ENCODE assay signal across 32 mouse cellular contexts in the genomic region with DNA sequence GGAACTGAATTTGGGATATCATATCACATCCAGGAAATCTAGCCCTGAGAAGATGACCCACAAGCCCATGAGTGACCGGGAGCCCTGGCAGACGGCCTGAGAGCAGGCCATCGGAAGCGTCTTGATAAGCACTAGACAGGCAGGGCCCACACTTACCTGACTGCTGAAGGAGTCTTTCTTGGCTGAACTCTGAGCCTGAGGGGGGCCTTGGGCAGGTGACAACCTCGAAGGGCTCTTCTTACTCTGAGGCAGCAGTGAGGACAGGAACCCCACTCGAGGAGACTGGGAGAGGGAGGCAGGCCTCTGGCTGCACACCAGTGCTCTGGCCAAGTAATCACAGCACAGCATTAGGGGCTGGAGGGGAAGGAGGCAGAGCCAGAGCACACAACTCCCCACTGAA. TPM values are rescaled to one million over a fixed set of nuclear protein-coding genes. Genes with fewer than 3 reads are reported as not detected.
DNase-seq lines count a peak whose midpoint lies in the region; ATAC-seq and TF ChIP-seq lines count a peak whose summit lies in the region.
"Had no signal": no experiment of that assay in that cellular context is flagged by ENCODE, and none has a peak within 500 bp of the region (broad histone marks: within the 10 kb centered on the region; RNA-seq: fewer than 3 reads in every experiment).

No protein-coding gene starts in this region.

- 0 out of 2 replicates have a peak, but pooled peaks have one; percentile 6 for TF ChIP-seq EP300 in lung, postnatal 0 days (IDR thresholded peaks at IDR 0.05)

- no peak overlapping the region for H3K4me3 ChIP-seq in heart, embryonic 11.5 days (ENCODE audit: low read depth, low read length)
- H3K4me3 ChIP-seq in liver, embryonic 12.5 days, result no peak overlapping the region
- no peak overlapping the region for H3K4me3 ChIP-seq in liver, embryonic 11.5 days (ENCODE audit: low read depth, low read length)
- no peak overlapping the region for H3K4me3 ChIP-seq in lung, postnatal 0 days (ENCODE audit: low read depth, low read length)
- no peak overlapping the region for H3K4me3 ChIP-seq in macrophage (ENCODE audit: inconsistent target)
- H3K4me3 ChIP-seq: embryonic facial prominence, embryonic 10.5 days; forebrain, embryonic 15.5 days; heart, adult 2 months; hindbrain, embryonic 10.5 days; intestine, embryonic 15.5 days; left cerebral cortex, adult 2 months; limb, embryonic 10.5 days; megakaryocyte, embryonic 14.5 days had no signal

- no peaks in the 10 kb centered on the region for H3K9me3 ChIP-seq in heart, embryonic 11.5 days (replicated peaks; ENCODE audit: control insufficient read depth, low read length)
- no peaks in the 10 kb centered on the region for H3K9me3 ChIP-seq in liver, embryonic 12.5 days (replicated peaks)
- H3K9me3 ChIP-seq in liver, embryonic 11.5 days (ENCODE audit: control insufficient read depth, low read length), result no peaks in the 10 kb centered on the region
- H3K9me3 ChIP-seq in lung, postnatal 0 days (ENCODE audit: low read length), result no peaks in the 10 kb centered on the region
- H3K9me3 ChIP-seq: embryonic facial prominence, embryonic 10.5 days; forebrain, embryonic 15.5 days; hindbrain, embryonic 10.5 days; intestine, embryonic 15.5 days; limb, embryonic 10.5 days; megakaryocyte, embryonic 14.5 days had no signal

- H3K27me3 ChIP-seq in heart, embryonic 11.5 days (ENCODE audit: control insufficient read depth, insufficient read depth, low read length), result no peaks in the 10 kb centered on the region
- H3K27me3 ChIP-seq in liver, embryonic 12.5 days (replicated peaks), result no peaks in the 10 kb centered on the region
- H3K27me3 ChIP-seq in liver, embryonic 11.5 days (replicated peaks; ENCODE audit: control insufficient read depth, insufficient read depth, low read length), result no peaks in the 10 kb centered on the region
- no peaks in the 10 kb centered on the region for H3K27me3 ChIP-seq in lung, postnatal 0 days (replicated peaks; ENCODE audit: insufficient read depth, low read length)
- H3K27me3 ChIP-seq: forebrain, embryonic 15.5 days; intestine, embryonic 15.5 days; megakaryocyte, embryonic 14.5 days had no signal

- H3K4me1 ChIP-seq in heart, embryonic 11.5 days (ENCODE audit: control insufficient read depth, insufficient read depth, low read length), result peaks cover 52% of the 10 kb centered on the region
- H3K4me1 ChIP-seq in liver, embryonic 12.5 days, result peaks cover 74% of the 10 kb centered on the region
- peaks cover 36% of the 10 kb centered on the region for H3K4me1 ChIP-seq in liver, embryonic 11.5 days (replicated peaks; ENCODE audit: control insufficient read depth, insufficient read depth, low read length)
- H3K4me1 ChIP-seq in lung, postnatal 0 days (ENCODE audit: insufficient read depth, low read depth, low read length), result peaks cover 9% of the 10 kb centered on the region; the same call in 1 of the 2 replicates

- ATAC-seq in heart, embryonic 11.5 days (replicated peaks; ENCODE audit: insufficient number of reproducible peaks, low FRiP score, low TSS enrichment), result no peak
- ATAC-seq in liver, embryonic 12.5 days, result no peak
- ATAC-seq in liver, embryonic 11.5 days (replicated peaks; ENCODE audit: low FRiP score), result no peak
- ATAC-seq in lung, postnatal 0 days, result peak; percentile 68
- ATAC-seq: CD4-positive, CD25-positive, alpha-beta regulatory T cell, adult 4 months; forebrain, embryonic 15.5 days; hindbrain, embryonic 16.5 days; intestine, embryonic 15.5 days had no signal

- peak overlapping the region; percentile 30 for H3K27ac ChIP-seq in heart, embryonic 11.5 days (ENCODE audit: low read depth, low read length)
- H3K27ac ChIP-seq in liver, embryonic 12.5 days, result peak overlapping the region; percentile 52
- no peak overlapping the region for H3K27ac ChIP-seq in liver, embryonic 11.5 days (ENCODE audit: low read depth, low read length)
- peak overlapping the region; percentile 79 for H3K27ac ChIP-seq in lung, postnatal 0 days (ENCODE audit: low read length)
- H3K27ac ChIP-seq in macrophage, result peak overlapping the region; percentile 22
- H3K27ac ChIP-seq: embryonic facial prominence, embryonic 10.5 days; forebrain, embryonic 15.5 days; heart, adult 2 months; hindbrain, embryonic 10.5 days; intestine, embryonic 15.5 days; left cerebral cortex, adult 2 months; limb, embryonic 10.5 days had no signal

- no peak for DNase-seq in heart, postnatal 10 days
- no peak for DNase-seq in liver, embryonic 11.5 days (ENCODE audit: low spot score)
- peak; percentile 68 for DNase-seq in lung, postnatal 0 days (ENCODE audit: low spot score)
- no peak for DNase-seq in kidney, postnatal 14 days
- DNase-seq in left cerebral cortex, postnatal 25 days (ENCODE audit: low spot score in 2 of 2), result no peak
- DNase-seq: adrenal gland, postnatal 36 days; cerebellum, adult 11 months; cerebellum, adult 9-11 months; gastrocnemius, postnatal 25 days; heart, adult 2 months; liver; midbrain, embryonic 14.5 days; thymus, adult 18-20 months; thymus, postnatal 36 days had no signal

- 0 out of 2 replicates have a peak overlapping the region, but pooled peaks have one; percentile 6 for H3K9ac ChIP-seq in heart, embryonic 11.5 days (ENCODE audit: low read depth, low read length)
- H3K9ac ChIP-seq in liver, embryonic 12.5 days, result no peak overlapping the region
- no peak overlapping the region for H3K9ac ChIP-seq in liver, embryonic 11.5 days (ENCODE audit: low read depth, low read length)
- H3K9ac ChIP-seq in lung, postnatal 0 days (replicated peaks; ENCODE audit: low read depth), result 0 out of 2 replicates have a peak overlapping the region, but pooled peaks have one; percentile 16
- H3K9ac ChIP-seq: forebrain, embryonic 15.5 days; intestine, embryonic 15.5 days had no signal

- intact Hi-C loops in heart, postnatal 10 days (cut with DNase I), result no loop called here
- intact Hi-C loops in left cerebral cortex, postnatal 25 days (cut with DNase I), result no loop called here

- peaks cover 84% of the 10 kb centered on the region for H3K79me2 ChIP-seq in macrophage (ENCODE audit: inconsistent target)

- H3K4me2 ChIP-seq in heart, embryonic 11.5 days, result peak overlapping the region; percentile 6; the same call in 1 of the 2 replicates
- no peak overlapping the region for H3K4me2 ChIP-seq in liver, embryonic 12.5 days
- H3K4me2 ChIP-seq in liver, embryonic 11.5 days, result no peak overlapping the region
- H3K4me2 ChIP-seq in lung, postnatal 0 days (replicated peaks; ENCODE audit: low read depth, low read length), result 0 out of 2 replicates have a peak overlapping the region, but pooled peaks have one; percentile 8
- H3K4me2 ChIP-seq: forebrain, embryonic 15.5 days; intestine, embryonic 15.5 days had no signal

- 32% methylated on average over 6 of the region's 6 CpGs for WGBS in heart, embryonic 11.5 days (ENCODE audit: insufficient replicate concordance)
- 86% methylated on average over 6 of the region's 6 CpGs for WGBS in liver, embryonic 12.5 days (ENCODE audit: insufficient replicate concordance)
- WGBS in liver, embryonic 11.5 days, result 78% methylated on average over 6 of the region's 6 CpGs
- 37% methylated on average over 6 of the region's 6 CpGs for WGBS in lung, postnatal 0 days
- 93% methylated on average over 6 of the region's 6 CpGs for WGBS in macrophage (ENCODE audit: missing documents)

- TF ChIP-seq CTCF in lung, postnatal 0 days (IDR thresholded peaks at IDR 0.05), result no peak

- peaks cover 14% of the 10 kb centered on the region; the same call in 1 of the 2 replicates for H3K36me3 ChIP-seq in heart, embryonic 11.5 days (ENCODE audit: control insufficient read depth, insufficient read depth, low read length)
- H3K36me3 ChIP-seq in liver, embryonic 12.5 days, result peaks cover 96% of the 10 kb centered on the region
- H3K36me3 ChIP-seq in liver, embryonic 11.5 days (ENCODE audit: control insufficient read depth, insufficient read depth, low read length), result peaks cover 35% of the 10 kb centered on the region
- peaks cover 7% of the 10 kb centered on the region; the same call in 1 of the 2 replicates for H3K36me3 ChIP-seq in lung, postnatal 0 days (ENCODE audit: insufficient read depth, low read length)
- H3K36me3 ChIP-seq in macrophage (ENCODE audit: inconsistent target), result peaks cover 46% of the 10 kb centered on the region

RNA-seq across cellular contexts. Expression of gene Wdr91, which starts 6.3 kb away (rescaled TPM):
- 12.4 and 13.0 TPM in 2 replicates for polyA plus RNA-seq in heart, embryonic 11.5 days (2014; fragmentation: Nextera tagmentation; extraction: Ambion mirVana)
- total RNA-seq in heart, postnatal 10 days (2021), result 10 to 100 TPM; 18.3 to 20.7 TPM
- polyA plus RNA-seq in liver, embryonic 12.5 days (2016; fragmentation: Nextera tagmentation; extraction: Ambion mirVana), result 14.2 and 18.6 TPM in 2 replicates
- polyA plus RNA-seq in liver, embryonic 11.5 days (2014; fragmentation: Nextera tagmentation; extraction: Ambion mirVana), result 15.5 and 19.3 TPM in 2 replicates
- polyA plus RNA-seq in lung, postnatal 0 days (2015; fragmentation: Nextera tagmentation; extraction: Ambion mirVana), result 19.9 and 21.1 TPM in 2 replicates
- total RNA-seq in macrophage (2018; cell fraction: chromatin; rRNA removed), result 100 to 1,000 TPM; 229 to 803 (median 498) TPM
- total RNA-seq in macrophage (2018; cell fraction: cytosol; rRNA removed), result 100 to 1,000 TPM in 23 of 26 experiments, 10 to 100 TPM in 3; 87.0 to 154 (median 126) TPM
- total RNA-seq in macrophage (2018; cell fraction: nucleus; rRNA removed), result 100 to 1,000 TPM; 124 to 721 (median 374) TPM
- polyA plus RNA-seq in macrophage (2018), result 86.6 to 195 TPM (median 145 TPM) in 3 replicates
- 10 to 100 TPM; 28.3 to 36.4 TPM for total RNA-seq in left cerebral cortex, postnatal 25 days (2021)

RNA-seq across cellular contexts. Expression of gene Stra8, which starts 15.6 kb away (rescaled TPM):
- polyA plus RNA-seq in heart, embryonic 11.5 days (2014; fragmentation: Nextera tagmentation; extraction: Ambion mirVana), result not detected in 2 replicates
- not detected for total RNA-seq in heart, postnatal 10 days (2021)
- not detected in 2 replicates for polyA plus RNA-seq in liver, embryonic 12.5 days (2016; fragmentation: Nextera tagmentation; extraction: Ambion mirVana)
- polyA plus RNA-seq in liver, embryonic 11.5 days (2014; fragmentation: Nextera tagmentation; extraction: Ambion mirVana), result not detected in 2 replicates
- polyA plus RNA-seq in lung, postnatal 0 days (2015; fragmentation: Nextera tagmentation; extraction: Ambion mirVana), result 0.10 TPM in 1 of 2 replicates, not detected in the other
- not detected for total RNA-seq in macrophage (2018; cell fraction: chromatin; rRNA removed)
- total RNA-seq in macrophage (2018; cell fraction: cytosol; rRNA removed), result not detected
- total RNA-seq in macrophage (2018; cell fraction: nucleus; rRNA removed), result not detected
- not detected in 3 replicates for polyA plus RNA-seq in macrophage (2018)
- total RNA-seq in left cerebral cortex, postnatal 25 days (2021), result not detected
- total RNA-seq: adrenal gland, postnatal 36 days; gastrocnemius, postnatal 25 days; heart, adult 2 months; layer of hippocampus, postnatal 10 days; left cerebral cortex, adult 2 months had no signal
- polyA plus RNA-seq: cortical plate, adult 2 months; forebrain, embryonic 15.5 days; heart, adult 2 months; hindbrain, embryonic 10.5 days; hindbrain, embryonic 16.5 days; intestine, embryonic 15.5 days; kidney, embryonic 14.5 days; limb, embryonic 10.5 days; midbrain, embryonic 14.5 days; neural tube, embryonic 11.5 days; small intestine, adult 2 months; stomach, embryonic 16.5 days had no signal

RNA-seq across cellular contexts. Expression of gene Cyren, which starts 26.5 kb away (rescaled TPM):
- polyA plus RNA-seq in heart, embryonic 11.5 days (2014; fragmentation: Nextera tagmentation; extraction: Ambion mirVana), result 10.2 and 11.2 TPM in 2 replicates
- total RNA-seq in heart, postnatal 10 days (2021), result 1 to 10 TPM; 5.3 TPM
- polyA plus RNA-seq in liver, embryonic 12.5 days (2016; fragmentation: Nextera tagmentation; extraction: Ambion mirVana), result 16.0 and 16.5 TPM in 2 replicates
- 20.1 and 20.5 TPM in 2 replicates for polyA plus RNA-seq in liver, embryonic 11.5 days (2014; fragmentation: Nextera tagmentation; extraction: Ambion mirVana)
- 12.6 and 13.8 TPM in 2 replicates for polyA plus RNA-seq in lung, postnatal 0 days (2015; fragmentation: Nextera tagmentation; extraction: Ambion mirVana)
- total RNA-seq in macrophage (2018; cell fraction: chromatin; rRNA removed), result 100 to 1,000 TPM in 2 of 26 experiments, 10 to 100 TPM in 21, 1 to 10 TPM in 3; 6.2 to 128 (median 19.9) TPM
- total RNA-seq in macrophage (2018; cell fraction: cytosol; rRNA removed), result 1 to 10 TPM; 1.7 to 4.5 (median 3.0) TPM
- 100 to 1,000 TPM in 1 of 26 experiments, 10 to 100 TPM in 21, 1 to 10 TPM in 4; 3.3 to 115 (median 18.1) TPM for total RNA-seq in macrophage (2018; cell fraction: nucleus; rRNA removed)
- polyA plus RNA-seq in macrophage (2018), result 3.3 to 10.6 TPM (median 4.3 TPM) in 3 replicates
- 1 to 10 TPM; 5.5 to 6.1 TPM for total RNA-seq in left cerebral cortex, postnatal 25 days (2021)

RNA-seq across cellular contexts. Expression of gene Tmem140, which starts 41.4 kb away (rescaled TPM):
- polyA plus RNA-seq in heart, embryonic 11.5 days (2014; fragmentation: Nextera tagmentation; extraction: Ambion mirVana), result 0.39 and 0.62 TPM in 2 replicates
- 10 to 100 TPM; 16.0 to 19.3 TPM for total RNA-seq in heart, postnatal 10 days (2021)
- polyA plus RNA-seq in liver, embryonic 12.5 days (2016; fragmentation: Nextera tagmentation; extraction: Ambion mirVana), result 2.6 and 3.7 TPM in 2 replicates
- polyA plus RNA-seq in liver, embryonic 11.5 days (2014; fragmentation: Nextera tagmentation; extraction: Ambion mirVana), result 2.7 and 3.2 TPM in 2 replicates
- polyA plus RNA-seq in lung, postnatal 0 days (2015; fragmentation: Nextera tagmentation; extraction: Ambion mirVana), result 30.6 and 34.9 TPM in 2 replicates
- total RNA-seq in macrophage (2018; cell fraction: chromatin; rRNA removed), result 100 to 1,000 TPM in 11 of 26 experiments, 10 to 100 TPM in 15; 18.5 to 254 (median 80.7) TPM
- total RNA-seq in macrophage (2018; cell fraction: cytosol; rRNA removed), result 100 to 1,000 TPM in 18 of 26 experiments, 10 to 100 TPM in 8; 39.9 to 208 (median 143) TPM
- 100 to 1,000 TPM in 16 of 26 experiments, 10 to 100 TPM in 10; 39.3 to 284 (median 118) TPM for total RNA-seq in macrophage (2018; cell fraction: nucleus; rRNA removed)
- polyA plus RNA-seq in macrophage (2018), result 41.8 to 184 TPM (median 113 TPM) in 3 replicates
- total RNA-seq in left cerebral cortex, postnatal 25 days (2021), result 1 to 10 TPM; 2.0 to 2.4 TPM

Comparison
In these comparisons a context has a peak if more than half of its experiments do, and no peak if none do; other contexts are left out.
1. H3K4me2 ChIP-seq: peak in heart, embryonic 11.5 days (single experiment) and lung, postnatal 0 days (single experiment); none in liver, embryonic 12.5 days (single experiment) and liver, embryonic 11.5 days (single experiment).
2. H3K9ac ChIP-seq: peak in heart, embryonic 11.5 days (single experiment) and lung, postnatal 0 days (single experiment); none in liver, embryonic 12.5 days (single experiment) and liver, embryonic 11.5 days (single experiment).